Mouse (Mus musculus) kidney, embryonic 15.5 days (tissue): Measurements from ENCODE around the gene Gpr137c. TPM values are rescaled to one million over a fixed set of nuclear protein-coding genes. Genes with fewer than 3 reads are reported as not detected.

Experiments
- ATAC-seq: fragments of 200-750 bp; cut with Nextera tagmentation; replicated peaks from 2 replicates; pipeline ENCODE4 v1.8.0; 2017; ENCODE audit warnings: moderate TSS enrichment; ENCODE audit not compliant: low FRiP score
- H3K27ac ChIP-seq: fragments of 300-500 bp; sonication (generic); 2 replicates; pipeline ENCODE4 v1.5.1; 2015; ENCODE audit warnings: mild to moderate bottlenecking, inconsistent platforms
- H3K27me3 ChIP-seq: fragments of 300-500 bp; sonication (generic); 2 replicates; pipeline ENCODE4 v1.6.1; 2015; ENCODE audit warnings: inconsistent platforms
- H3K36me3 ChIP-seq: fragments of 300-500 bp; sonication (generic); 2 replicates; pipeline ENCODE4 v1.6.1; 2015; ENCODE audit warnings: inconsistent platforms
- H3K4me1 ChIP-seq: fragments of 300-500 bp; sonication (generic); 2 replicates; pipeline ENCODE4 v1.6.1; 2015; ENCODE audit warnings: inconsistent platforms
- H3K4me2 ChIP-seq: fragments of 300-500 bp; sonication (generic); 2 replicates; pipeline ENCODE4 v1.6.1; 2015; ENCODE audit warnings: moderate library complexity, mild to moderate bottlenecking, inconsistent platforms
- H3K4me3 ChIP-seq: fragments of 300-500 bp; sonication (generic); replicated peaks from 2 replicates; pipeline ENCODE4 v1.5.1; 2015; ENCODE audit warnings: mild to moderate bottlenecking, inconsistent platforms
- H3K9ac ChIP-seq: fragments of 300-500 bp; sonication (generic); 2 replicates; pipeline ENCODE4 v1.6.1; 2015; ENCODE audit warnings: mild to moderate bottlenecking, inconsistent platforms
- H3K9me3 ChIP-seq: fragments of 300-500 bp; sonication (generic); replicated peaks from 2 replicates; pipeline ENCODE4 v1.6.1; 2016; ENCODE audit warnings: inconsistent platforms
- WGBS: fragments of 180-500 bp; shearing (Covaris S2); methylation state at CpG from one replicate; pipeline ENCODE4 v1.1.7; 2015; ENCODE audit warnings: mixed read lengths; 5-methylcytosine and 5-hydroxymethylcytosine counted together
- polyA plus RNA-seq: library from polyadenylated mRNA; unstranded; fragments of >200 nt; fragmentation: Nextera tagmentation; extraction: Ambion mirVana; gene quantifications from 2 replicates; pipeline ENCODE4 v1.2.1, GENCODE M21; 2015

Gpr137c gene
- 1.7 and 1.8 TPM in 2 replicates for polyA plus RNA-seq

GRCm38 (mm10) chr14:45219281-45220089 lies at the start of gene Gpr137c:
Gene Gpr137c, plus strand, starts transcription at chr14:45219717.
- Histone ChIP-seq H3K9me3 (no peaks in the 10 kb centered on the region), H3K27me3 (no peaks in the 10 kb centered on the region), H3K4me1 (peaks cover 12% of the 10 kb centered on the region), H3K27ac (peak within 1 kb of the TSS; percentile 94), H3K4me2 (peak within 1 kb of the TSS; percentile 98), H3K4me3 (peak within 1 kb of the TSS; percentile 73), H3K36me3 (no peaks in the 10 kb centered on the region), H3K9ac (peak within 1 kb of the TSS; percentile 72)
- peak; percentile 99 for ATAC-seq
- under 1% methylated on average over 63 of the region's 86 CpGs for WGBS

- H3K36me3 ChIP-seq, result no peaks in the 10 kb centered on the region
- no peak overlapping the region for H3K9ac ChIP-seq
- H3K4me1 ChIP-seq, result no peaks in the 10 kb centered on the region
- H3K4me3 ChIP-seq, result no peak overlapping the region
- no peaks in the 10 kb centered on the region for H3K9me3 ChIP-seq
- no peak overlapping the region for H3K4me2 ChIP-seq
- no peak for ATAC-seq
- 92% methylated on average over 5 of the region's 5 CpGs for WGBS
- H3K27ac ChIP-seq, result no peak overlapping the region
- H3K27me3 ChIP-seq, result no peaks in the 10 kb centered on the region
These were observed 47.3 kb upstream of the Gpr137c start for GRCm38 (mm10) chr14:45172260-45172659.

GRCm38 (mm10) chr14:45175012-45175740 lies 44.3 kb upstream of the Gpr137c start:
- WGBS, result 81% methylated on average over 14 of the region's 14 CpGs
- H3K4me3 ChIP-seq, result no peak overlapping the region
- H3K27me3 ChIP-seq, result no peaks in the 10 kb centered on the region
- no peaks in the 10 kb centered on the region for H3K4me1 ChIP-seq
- no peak overlapping the region for H3K27ac ChIP-seq
- no peak overlapping the region for H3K4me2 ChIP-seq
- ATAC-seq, result peak; percentile 46; the same call in 1 of the 2 replicates
- no peaks in the 10 kb centered on the region for H3K9me3 ChIP-seq
- no peak overlapping the region for H3K9ac ChIP-seq
- no peaks in the 10 kb centered on the region for H3K36me3 ChIP-seq

- Histone ChIP-seq H3K4me2 (no peak overlapping the region), H3K9ac (no peak overlapping the region), H3K4me3 (no peak overlapping the region), H3K4me1 (no peaks in the 10 kb centered on the region), H3K27ac (no peak overlapping the region), H3K9me3 (no peaks in the 10 kb centered on the region), H3K27me3 (no peaks in the 10 kb centered on the region), H3K36me3 (no peaks in the 10 kb centered on the region)
- ATAC-seq, result no peak
- 56% methylated on average over 2 of the region's 2 CpGs for WGBS
These were observed 40.3 kb upstream of the Gpr137c start for GRCm38 (mm10) chr14:45179186-45179585.

- H3K4me1 ChIP-seq, result no peaks in the 10 kb centered on the region
- H3K9me3 ChIP-seq, result no peaks in the 10 kb centered on the region
- no peak overlapping the region for H3K4me2 ChIP-seq
- H3K9ac ChIP-seq, result no peak overlapping the region
- no peak overlapping the region for H3K27ac ChIP-seq
- no peak for ATAC-seq
- no peak overlapping the region for H3K4me3 ChIP-seq
- no peaks in the 10 kb centered on the region for H3K36me3 ChIP-seq
- H3K27me3 ChIP-seq, result no peaks in the 10 kb centered on the region
- 75% methylated on average over 2 of the region's 2 CpGs for WGBS
These were observed 39.9 kb upstream of the Gpr137c start for GRCm38 (mm10) chr14:45179606-45180005.

GRCm38 (mm10) chr14:45181611-45182010 lies 37.9 kb upstream of the Gpr137c start:
- no peak overlapping the region for H3K4me2 ChIP-seq
- no peaks in the 10 kb centered on the region for H3K27me3 ChIP-seq
- H3K9me3 ChIP-seq, result no peaks in the 10 kb centered on the region
- no peak overlapping the region for H3K9ac ChIP-seq
- no peak overlapping the region for H3K27ac ChIP-seq
- ATAC-seq, result no peak
- no peak overlapping the region for H3K4me3 ChIP-seq
- H3K36me3 ChIP-seq, result no peaks in the 10 kb centered on the region
- WGBS, result 73% methylated on average over 4 of the region's 4 CpGs
- no peaks in the 10 kb centered on the region for H3K4me1 ChIP-seq

- H3K4me3 ChIP-seq, result no peak overlapping the region
- WGBS, result 82% methylated on average over 2 of the region's 2 CpGs
- no peak overlapping the region for H3K27ac ChIP-seq
- no peak for ATAC-seq
- H3K9me3 ChIP-seq, result no peaks in the 10 kb centered on the region
- H3K36me3 ChIP-seq, result 0 out of 2 replicates have a peak, but pooled peaks cover 5% of the 10 kb centered on the region
- H3K4me2 ChIP-seq, result no peak overlapping the region
- no peak overlapping the region for H3K9ac ChIP-seq
- no peaks in the 10 kb centered on the region for H3K4me1 ChIP-seq
- no peaks in the 10 kb centered on the region for H3K27me3 ChIP-seq
These were observed 28.5 kb upstream of the Gpr137c start for GRCm38 (mm10) chr14:45190999-45191398.

GRCm38 (mm10) chr14:45200607-45201006 lies 18.9 kb upstream of the Gpr137c start:
- H3K9ac ChIP-seq, result no peak overlapping the region
- no peaks in the 10 kb centered on the region for H3K27me3 ChIP-seq
- no peak overlapping the region for H3K27ac ChIP-seq
- no peaks in the 10 kb centered on the region for H3K4me1 ChIP-seq
- H3K4me2 ChIP-seq, result no peak overlapping the region
- no peaks in the 10 kb centered on the region for H3K9me3 ChIP-seq
- H3K36me3 ChIP-seq, result peaks cover 4% of the 10 kb centered on the region; the same call in 1 of the 2 replicates
- no peak overlapping the region for H3K4me3 ChIP-seq
- no peak for ATAC-seq

- no peak overlapping the region for H3K4me2 ChIP-seq
- H3K4me3 ChIP-seq, result no peak overlapping the region
- no peak overlapping the region for H3K9ac ChIP-seq
- 67% methylated on average over 4 of the region's 4 CpGs for WGBS
- peaks cover 3% of the 10 kb centered on the region; the same call in 1 of the 2 replicates for H3K36me3 ChIP-seq
- H3K27me3 ChIP-seq, result no peaks in the 10 kb centered on the region
- no peaks in the 10 kb centered on the region for H3K4me1 ChIP-seq
- no peak overlapping the region for H3K27ac ChIP-seq
- no peaks in the 10 kb centered on the region for H3K9me3 ChIP-seq
- no peak for ATAC-seq
These were observed 8.8 kb upstream of the Gpr137c start for GRCm38 (mm10) chr14:45210683-45211082.

GRCm38 (mm10) chr14:45211431-45211830 lies 8.1 kb upstream of the Gpr137c start:
- no peak overlapping the region for H3K27ac ChIP-seq
- no peak overlapping the region for H3K9ac ChIP-seq
- H3K4me2 ChIP-seq, result no peak overlapping the region
- no peak for ATAC-seq
- no peaks in the 10 kb centered on the region for H3K27me3 ChIP-seq
- no peak overlapping the region for H3K4me3 ChIP-seq
- H3K36me3 ChIP-seq, result peaks cover 3% of the 10 kb centered on the region; the same call in 1 of the 2 replicates
- H3K9me3 ChIP-seq, result no peaks in the 10 kb centered on the region
- WGBS, result 91% methylated on average over 1 of the region's 1 CpGs
- H3K4me1 ChIP-seq, result no peaks in the 10 kb centered on the region

GRCm38 (mm10) chr14:45216711-45217340 lies 2.7 kb upstream of the Gpr137c start:
- WGBS, result 90% methylated on average over 9 of the region's 9 CpGs
- H3K4me2 ChIP-seq, result no peak overlapping the region
- no peak overlapping the region for H3K27ac ChIP-seq
- H3K27me3 ChIP-seq, result no peaks in the 10 kb centered on the region
- H3K4me3 ChIP-seq, result no peak overlapping the region
- no peaks in the 10 kb centered on the region for H3K36me3 ChIP-seq
- H3K4me1 ChIP-seq, result peaks cover 12% of the 10 kb centered on the region
- ATAC-seq, result no peak
- H3K9ac ChIP-seq, result no peak overlapping the region
- no peaks in the 10 kb centered on the region for H3K9me3 ChIP-seq

- H3K36me3 ChIP-seq, result no peaks in the 10 kb centered on the region
- no peaks in the 10 kb centered on the region for H3K27me3 ChIP-seq
- H3K9ac ChIP-seq, result no peak overlapping the region
- H3K4me2 ChIP-seq, result peak overlapping the region; percentile 86; the same call in 1 of the 2 replicates
- ATAC-seq, result no peak
- no peak overlapping the region for H3K4me3 ChIP-seq
- no peaks in the 10 kb centered on the region for H3K9me3 ChIP-seq
- H3K27ac ChIP-seq, result no peak overlapping the region
- H3K4me1 ChIP-seq, result peaks cover 12% of the 10 kb centered on the region
- WGBS, result 85% methylated on average over 4 of the region's 4 CpGs
These were observed 1.8 kb upstream of the Gpr137c start for GRCm38 (mm10) chr14:45217693-45218092.
